Mouse (Mus musculus): ENCODE measurements at regions not wholly inside any gene's neighbourhood (a gene's known extent, or its start where the extent isn't known, plus 50 kb on each side); places are given as distances from the start of the nearest gene placed in this dataset.

DNA sequence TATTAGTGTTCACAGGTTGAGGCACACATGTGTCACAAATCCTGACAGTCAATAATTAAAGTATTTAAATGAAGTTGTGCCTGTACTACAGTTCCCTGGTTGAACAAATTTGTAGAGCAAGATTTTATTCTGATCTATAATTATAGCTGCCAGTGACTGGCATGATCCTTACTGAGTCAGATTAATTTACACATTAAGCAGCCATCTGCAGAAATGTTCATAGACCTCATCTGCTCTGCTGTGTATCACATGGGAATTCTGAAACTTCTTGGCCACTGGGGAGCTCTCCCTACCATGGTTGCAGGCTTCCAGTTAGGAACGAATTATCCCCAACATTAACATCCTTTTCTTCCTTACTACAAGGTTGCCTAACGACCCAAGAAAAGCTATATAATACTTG lies 255.6 kb upstream of the Adgrl4 start:
- DNase-seq = no peak

DNA sequence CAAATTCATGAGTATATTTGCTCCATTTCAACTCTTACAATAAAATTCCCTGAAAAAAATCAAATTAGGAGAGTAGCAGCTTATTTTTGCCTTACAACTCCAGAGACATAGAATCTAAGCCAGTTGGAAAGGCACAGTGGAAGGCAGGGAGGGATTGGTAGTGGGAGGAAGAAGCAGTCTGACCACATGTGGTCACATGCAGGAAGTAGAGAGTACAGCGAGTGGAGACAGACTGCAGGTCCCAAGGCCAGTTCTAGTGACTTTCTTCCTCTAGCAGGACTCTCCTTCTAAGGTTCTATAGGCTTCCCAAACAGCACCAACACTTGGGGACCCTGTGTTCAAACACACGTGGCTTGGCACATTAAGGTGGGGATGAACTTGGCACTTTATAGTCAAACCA lies 245.6 kb upstream of the Adgrl4 start:
- no peak for DNase-seq

DNA sequence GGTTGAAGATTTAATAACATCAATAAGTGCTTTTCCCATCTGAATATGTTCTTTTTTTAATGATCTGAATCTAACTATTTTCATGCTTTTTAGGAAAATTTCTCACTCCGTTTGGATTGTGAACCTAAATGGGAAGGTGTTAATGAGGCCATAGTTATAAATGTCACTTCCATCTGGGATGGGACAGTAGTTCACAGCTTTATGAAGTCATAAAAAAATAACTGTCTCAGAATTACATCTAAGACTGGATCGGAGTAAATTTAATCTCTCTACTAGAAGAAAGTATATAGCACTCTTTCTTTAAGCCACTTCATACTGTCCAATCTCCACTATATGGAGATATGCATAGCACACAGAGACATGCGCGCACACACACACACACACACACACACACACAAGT lies 226.7 kb upstream of the Adgrl4 start:
- DNase-seq = no peak

DNA sequence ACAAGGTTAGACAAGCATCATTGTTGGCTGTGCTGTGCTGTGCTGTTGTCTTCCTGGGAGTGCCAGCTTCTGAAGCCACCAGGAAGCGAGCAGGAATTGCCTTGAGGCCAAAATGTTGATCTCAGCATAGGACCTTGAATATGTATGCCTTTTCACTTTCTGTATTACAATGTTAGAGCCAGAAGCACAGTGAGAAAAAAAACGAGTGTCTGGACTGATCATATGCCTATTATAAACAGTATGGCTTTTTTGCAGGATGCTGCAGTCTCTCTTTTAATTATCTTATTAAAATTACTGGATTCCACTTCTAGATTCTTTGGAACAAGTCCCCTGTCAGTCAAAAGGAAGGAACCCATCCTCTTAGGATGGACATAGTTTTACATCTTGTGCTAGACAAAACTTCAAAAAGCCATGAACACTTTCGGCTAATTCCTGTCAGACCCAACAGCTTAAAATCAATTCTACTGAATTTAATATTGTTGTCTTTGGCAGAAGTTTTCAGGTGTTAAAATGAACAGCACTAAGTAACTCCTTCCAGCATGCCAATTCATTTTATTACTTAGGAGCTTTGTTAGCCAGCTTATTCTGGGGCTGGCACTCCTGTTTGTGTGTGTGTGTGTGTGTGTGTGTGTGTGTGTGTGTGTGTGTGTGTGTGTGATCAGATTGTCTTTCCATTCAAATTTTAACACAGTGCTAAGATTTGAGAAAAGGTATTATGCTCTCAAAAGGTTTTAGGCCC lies 220.8 kb upstream of the Adgrl4 start:
- no peak for DNase-seq

DNA sequence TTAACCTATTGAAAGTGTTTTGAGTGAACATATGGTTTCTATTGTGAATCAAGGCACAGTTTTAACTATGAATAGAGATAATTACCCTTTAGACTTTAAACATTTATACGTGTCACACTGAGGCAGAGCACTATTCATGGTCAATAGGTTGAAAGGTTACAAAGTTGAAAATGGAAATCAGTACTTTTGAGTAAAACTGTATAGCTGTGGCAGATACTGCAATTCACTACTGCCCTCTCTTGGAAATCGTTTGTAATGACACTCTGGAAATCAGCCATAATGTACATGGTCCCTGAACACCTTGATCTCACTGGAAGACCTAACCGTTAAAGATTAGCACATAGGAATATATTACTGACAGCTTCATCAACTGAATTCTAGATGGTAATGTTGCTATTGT lies 215.3 kb upstream of the Adgrl4 start:
- DNase-seq = peak in 1 of 2 experiments; percentile 4

DNA sequence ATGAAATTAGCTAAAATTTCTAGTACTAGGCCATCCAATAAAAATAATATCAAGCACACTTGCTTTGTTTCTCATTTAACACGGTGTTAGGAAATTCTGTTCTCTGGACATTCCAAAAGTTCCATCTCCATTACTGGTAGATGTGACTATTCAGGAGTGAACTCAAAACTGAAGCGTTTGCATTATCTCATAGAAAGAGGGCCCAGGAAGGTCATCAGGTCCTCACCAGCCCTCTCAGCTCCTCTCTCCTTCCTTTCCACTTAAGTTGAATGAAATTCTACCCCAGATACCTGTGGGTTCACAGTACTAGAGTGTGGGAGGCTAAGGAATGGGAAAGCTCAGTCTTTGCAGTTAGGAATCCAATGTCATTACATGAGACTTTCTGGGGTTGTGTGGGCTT lies 185.2 kb upstream of the Adgrl4 start:
- DNase-seq = no peak

DNA sequence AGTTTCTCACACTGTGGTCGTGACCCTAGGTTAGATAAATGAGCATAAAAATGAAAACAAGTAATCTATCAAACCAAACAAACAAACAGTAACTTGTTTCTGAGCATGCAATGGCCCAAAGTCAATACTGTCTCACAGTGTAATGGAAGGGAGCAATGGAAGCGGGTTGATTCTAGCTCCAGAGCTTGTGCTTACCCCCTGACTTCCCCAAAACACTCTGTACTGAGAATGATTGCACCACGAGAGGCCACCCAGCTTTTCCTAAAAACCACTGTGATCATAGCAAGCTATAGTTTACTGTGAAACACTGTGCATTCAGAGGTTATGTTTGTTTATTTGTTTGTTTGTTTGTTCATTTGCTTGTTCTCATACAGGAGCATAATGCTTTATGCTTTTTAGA lies 174.9 kb upstream of the Adgrl4 start:
- no peak for DNase-seq

DNA sequence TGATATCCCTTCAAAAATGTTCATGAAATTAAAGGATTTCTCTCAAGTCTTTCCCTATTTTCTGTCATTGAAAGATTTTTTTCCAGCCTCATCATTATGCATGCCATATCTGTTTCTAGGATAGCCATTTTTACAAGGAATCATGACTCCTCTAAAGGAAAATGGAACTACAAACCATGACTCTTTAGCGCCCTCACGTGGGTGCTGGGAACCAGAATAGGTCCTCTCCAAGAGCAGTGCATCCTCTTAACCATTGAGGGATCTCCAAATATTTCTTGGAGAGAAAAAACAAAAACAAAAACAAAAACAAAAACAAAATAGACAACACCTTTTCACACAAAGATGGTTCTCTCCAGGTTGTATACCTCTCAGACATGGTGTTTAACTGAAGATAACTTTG lies 172.0 kb upstream of the Adgrl4 start:
- no peak for DNase-seq

DNA sequence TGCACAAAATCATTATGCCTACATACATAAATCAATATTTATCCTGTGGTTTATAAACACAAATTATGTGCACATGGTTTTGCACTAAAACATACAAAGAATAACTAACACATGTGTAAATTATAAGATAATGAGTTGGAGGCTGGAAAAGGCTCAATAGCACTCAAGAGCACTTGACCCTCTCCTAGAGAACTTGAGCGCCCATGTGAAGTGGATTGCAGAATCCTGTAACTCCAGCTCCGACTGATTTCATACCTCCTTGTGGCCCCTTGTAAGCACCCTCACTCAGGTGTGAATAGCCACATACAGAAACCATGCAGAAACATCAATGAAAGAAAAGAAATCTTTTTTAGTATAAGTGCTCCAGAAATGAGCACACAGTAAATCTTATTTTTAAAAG lies 168.2 kb upstream of the Adgrl4 start:
- DNase-seq = no peak

DNA sequence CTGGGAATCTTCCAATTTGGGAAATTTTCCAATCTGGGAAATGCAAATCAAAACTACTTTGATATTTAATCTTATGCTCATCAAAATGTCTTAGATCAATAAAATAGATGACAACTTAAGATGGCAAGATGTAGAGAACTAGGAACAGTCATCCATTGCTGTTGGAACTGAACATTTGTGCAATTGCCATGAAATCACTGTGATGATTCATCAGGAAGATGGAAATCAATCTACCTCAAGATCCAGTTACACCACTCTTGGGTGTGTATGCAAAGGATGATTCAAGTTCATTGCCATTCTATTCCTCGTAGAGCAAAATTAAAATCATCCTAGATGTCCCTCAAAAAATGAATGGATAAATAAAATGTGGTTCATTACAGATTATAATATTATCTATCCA lies 153.9 kb upstream of the Adgrl4 start:
- DNase-seq = no peak

DNA sequence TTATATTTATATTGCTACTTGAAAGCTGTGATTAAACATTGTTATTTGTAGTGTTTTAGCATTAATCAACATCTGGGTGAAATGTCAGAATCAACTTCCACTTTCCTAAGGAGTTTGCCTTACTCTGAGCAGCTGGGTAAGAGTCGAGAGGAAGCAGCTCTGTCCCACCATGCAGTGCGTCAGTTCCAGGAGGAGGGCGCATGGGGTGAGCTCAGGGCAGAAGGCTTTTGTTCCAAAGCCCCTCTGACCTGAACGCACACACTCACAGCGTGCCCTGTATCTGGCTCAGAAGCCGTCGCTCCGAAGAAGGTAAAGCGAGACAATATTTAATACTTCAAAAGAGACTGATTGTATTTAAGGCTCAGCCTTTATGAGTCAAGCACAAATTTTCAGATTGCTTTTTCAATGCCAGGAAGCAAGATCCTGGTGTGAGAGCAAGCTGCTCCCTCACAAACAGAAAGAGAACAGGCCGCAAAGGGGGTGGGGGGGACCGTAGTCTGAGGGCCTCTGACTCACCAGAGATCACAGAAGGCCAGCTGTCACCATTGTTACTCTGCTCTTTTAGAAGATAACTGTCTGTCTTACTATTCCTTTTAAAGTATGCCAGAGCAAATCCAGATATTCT lies 143.6 kb upstream of the Adgrl4 start:
- DNase-seq = peak; percentile 47 to 71

DNA sequence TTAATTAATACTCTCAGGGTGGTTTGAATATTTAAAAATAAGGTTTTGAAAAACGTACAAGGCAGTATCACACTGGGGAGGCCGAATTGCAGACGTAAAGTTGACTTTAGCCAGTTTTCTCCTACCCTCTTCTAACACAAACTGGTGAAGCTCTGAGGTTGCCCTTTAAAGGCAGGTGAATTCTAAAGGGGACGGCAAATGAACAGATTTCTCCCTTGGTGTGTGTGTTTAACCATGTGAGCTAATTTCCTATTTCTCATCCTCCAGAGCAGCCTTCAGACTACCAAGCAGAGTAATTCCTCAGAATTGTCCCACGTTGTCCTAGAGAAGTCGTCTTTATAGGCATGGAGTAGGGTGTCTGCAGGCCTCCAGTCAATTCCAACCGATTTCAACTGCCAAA lies 143.1 kb upstream of the Adgrl4 start:
- no peak for DNase-seq

DNA sequence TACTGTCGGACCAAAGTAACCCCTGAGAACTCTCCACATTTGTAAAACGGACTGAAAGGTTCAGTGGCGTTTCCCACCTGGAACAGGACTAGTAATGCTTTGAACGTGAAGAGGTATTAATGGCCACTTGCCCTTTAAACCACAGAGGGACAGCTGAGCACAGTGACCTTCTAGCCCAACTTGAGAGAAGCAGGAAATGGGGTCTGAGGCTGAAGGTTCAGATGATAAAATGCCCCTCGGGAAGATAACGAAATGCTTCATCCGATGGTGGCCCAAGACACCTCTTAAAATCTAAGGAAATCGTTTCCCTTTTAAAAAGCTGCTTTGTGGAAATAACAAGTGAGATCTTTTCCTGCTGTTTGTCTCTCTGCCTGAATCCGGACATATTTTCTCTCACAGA lies 142.7 kb upstream of the Adgrl4 start:
- DNase-seq = peak in 1 of 2 experiments; percentile 4

DNA sequence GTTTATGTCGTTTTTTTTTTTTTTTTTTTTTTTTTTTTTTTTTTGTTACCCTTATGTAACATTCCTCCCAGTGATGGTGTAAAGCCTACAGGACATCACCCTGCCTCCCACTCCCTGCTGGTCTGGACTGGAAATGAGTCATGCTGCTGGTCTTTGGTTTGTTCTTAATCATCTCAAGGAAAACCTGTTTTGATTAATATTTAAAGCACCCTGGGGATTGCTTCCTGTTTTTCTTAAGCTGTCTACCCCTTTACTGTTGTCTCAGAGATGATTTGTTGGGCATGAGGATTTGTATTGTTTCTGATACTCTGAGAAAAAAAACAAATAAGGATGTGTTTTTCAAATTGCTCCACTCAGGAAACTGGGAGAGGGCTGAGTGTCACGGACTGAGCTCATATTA lies 139.4 kb upstream of the Adgrl4 start:
- DNase-seq = peak; percentile 11 to 56

DNA sequence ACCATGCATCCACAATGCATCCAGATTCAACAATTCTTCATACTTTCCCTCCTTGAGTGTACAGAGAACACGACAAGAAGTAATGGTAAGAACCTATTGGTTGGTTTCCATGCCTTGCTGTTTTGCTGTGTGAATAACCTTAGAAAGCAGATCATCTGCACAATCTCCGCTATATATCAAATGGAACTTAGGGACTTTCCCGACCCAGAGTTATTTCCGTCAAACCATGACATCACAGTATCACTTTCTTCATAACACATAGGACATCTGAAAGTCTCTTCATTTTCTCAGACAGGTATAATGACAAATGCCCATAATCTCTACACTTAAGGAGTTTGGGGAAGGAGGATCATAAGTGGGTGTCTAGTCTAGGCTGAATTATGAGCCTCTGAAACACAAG lies 132.3 kb upstream of the Adgrl4 start:
- DNase-seq = no peak

DNA sequence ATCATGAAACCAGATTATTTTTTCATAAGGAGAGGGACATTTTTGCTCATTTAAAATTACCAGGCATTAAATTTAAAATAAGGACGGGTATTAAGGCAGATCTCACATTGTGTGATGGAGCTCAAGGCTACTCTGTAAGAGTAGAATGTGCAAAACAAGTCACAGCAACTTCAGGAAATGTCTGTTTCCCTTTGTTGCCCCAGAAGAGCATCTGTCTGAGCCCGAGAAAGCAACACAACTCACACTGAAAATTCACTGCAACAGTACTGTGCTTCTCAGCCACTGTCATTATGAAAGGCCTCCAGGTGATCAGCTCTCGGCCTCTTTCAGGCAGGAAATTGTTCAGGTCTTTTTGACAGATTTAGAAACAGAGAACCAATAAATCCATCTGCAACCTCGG lies 129.7 kb upstream of the Adgrl4 start:
- DNase-seq = no peak

DNA sequence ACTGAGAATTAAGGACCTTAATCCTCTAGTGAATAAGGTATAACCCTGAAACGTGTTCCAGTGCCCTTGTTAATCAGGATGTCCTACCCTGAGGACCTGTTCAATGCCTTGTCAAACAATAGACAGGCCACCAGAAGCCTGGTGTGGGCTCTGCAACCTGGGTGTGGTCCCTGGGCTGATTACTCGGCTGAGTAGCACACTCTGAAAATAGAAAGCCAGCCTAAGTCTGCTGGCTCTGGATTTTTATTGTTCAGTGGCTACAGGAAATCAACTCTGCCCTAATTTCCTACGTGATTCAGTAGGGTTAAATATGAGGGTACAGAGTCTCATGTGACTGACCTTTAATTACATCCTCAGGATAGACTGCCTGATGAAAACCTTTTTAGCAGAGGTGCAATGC lies 113.9 kb upstream of the Adgrl4 start:
- DNase-seq = peak; percentile 41 to 84

DNA sequence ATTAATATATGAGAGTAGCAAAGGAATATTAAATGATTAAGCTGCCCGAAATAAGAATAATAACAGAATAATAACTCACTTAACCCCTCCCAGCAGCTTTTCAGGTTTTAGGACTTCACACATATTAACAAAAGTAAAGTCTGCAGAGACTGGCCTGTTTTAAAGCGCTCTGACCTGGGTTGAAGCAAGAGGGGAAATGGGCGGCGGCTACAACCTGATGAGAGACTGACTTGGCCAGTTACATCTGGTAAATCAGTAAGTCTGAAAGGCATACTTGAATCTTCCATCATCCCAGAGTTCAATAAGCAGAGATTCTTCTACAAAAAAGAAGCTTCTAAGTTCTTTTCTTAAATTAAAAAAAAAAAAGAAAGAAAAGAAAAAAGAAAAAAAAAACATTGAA lies 107.9 kb upstream of the Adgrl4 start:
- DNase-seq = peak; percentile 17 to 58

DNA sequence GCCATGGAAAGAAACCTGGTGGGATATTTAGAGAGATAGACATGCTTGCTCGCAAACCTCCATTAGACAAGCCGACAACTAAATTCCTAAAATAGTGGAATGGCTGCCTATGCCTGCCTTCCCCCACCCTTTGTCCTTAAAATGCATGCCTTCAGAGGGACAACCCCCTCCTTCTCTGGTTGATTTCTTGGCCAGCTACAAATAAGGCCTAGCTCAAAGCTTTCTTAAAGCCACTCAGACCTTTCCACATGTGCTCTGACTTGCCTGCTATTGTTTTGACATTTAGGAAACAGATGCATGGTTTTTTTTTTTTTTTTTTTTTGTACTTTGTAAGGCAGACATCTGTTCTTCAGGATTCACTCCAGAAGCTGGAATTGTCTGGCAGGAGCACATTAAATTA lies 105.8 kb upstream of the Adgrl4 start:
- peak in 1 of 2 experiments; percentile 17 for DNase-seq

DNA sequence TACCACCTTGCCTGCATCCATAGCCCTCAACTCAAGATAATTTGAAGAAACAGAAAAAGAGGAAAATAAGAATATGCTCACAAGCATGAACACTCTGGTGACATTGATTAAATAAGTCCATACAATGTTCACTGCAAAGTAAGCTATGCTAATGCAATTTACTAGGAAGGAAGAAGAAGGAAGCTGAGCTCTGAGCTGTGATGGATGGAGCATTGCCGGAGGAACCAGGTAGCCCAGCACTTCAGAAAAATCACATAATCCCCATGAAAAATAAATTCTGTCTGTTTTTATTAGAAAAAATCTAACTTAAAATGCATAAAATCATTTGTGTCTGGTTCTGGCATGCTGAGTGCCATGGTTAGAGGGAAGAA lies 105.4 kb upstream of the Adgrl4 start:
- no peak for DNase-seq

DNA sequence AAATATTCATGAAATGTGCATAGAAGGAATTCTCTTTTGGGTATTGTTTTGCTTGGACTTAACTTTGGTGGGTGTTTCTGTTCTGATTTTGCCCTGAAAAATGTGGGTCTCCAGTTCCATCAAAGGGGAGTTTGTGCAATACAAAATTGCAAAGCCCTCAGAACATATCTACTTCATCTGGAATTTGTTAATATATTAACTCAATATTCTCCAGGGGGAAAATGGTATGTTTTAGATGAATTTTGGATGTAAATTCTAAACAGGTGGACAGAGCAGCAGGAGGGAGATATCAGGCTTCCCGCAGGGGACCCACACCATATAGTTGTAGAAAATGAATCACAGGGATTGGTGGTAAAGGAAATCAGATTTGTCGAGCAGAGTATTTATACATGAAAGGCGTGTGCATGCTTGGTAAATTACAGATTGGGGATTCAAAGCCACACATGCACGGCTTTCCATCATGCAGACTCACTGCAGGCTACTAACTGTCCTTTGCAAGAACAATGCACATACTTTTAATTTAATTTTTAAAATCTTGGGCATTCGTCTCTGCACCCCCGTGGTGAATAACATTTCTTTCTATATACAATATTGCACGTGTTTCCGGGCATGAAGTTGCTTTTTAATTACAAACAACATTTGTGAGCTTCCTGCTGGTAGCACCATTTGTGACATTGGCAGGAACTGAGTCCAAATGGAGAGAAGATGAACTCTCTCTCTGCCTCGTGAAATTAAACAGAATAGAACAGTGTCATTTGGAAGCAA lies 104.8 kb upstream of the Adgrl4 start:
- DNase-seq = no peak

DNA sequence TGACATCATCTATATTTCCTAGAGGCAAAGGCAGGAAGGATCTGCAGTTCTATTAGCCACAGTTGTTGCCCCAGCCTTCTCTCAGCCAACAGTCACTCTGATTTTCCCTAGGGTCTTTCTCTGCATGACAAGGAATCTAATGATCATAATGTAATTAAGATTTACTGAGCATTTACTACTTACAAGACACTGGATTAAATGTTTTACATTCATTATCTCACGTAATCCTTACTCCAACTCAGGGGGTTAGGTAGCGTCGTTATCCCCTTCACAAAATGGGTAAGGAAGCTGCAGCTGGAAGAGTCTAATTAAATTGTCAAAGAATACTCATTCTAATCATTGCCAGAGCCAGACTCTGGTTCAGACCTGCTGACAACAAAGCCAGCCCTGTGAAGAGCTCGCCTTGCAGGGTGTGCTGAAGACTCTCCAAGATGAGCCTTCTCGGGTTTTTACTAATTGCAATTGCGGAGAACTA lies 103.8 kb upstream of the Adgrl4 start:
- DNase-seq = no peak

DNA sequence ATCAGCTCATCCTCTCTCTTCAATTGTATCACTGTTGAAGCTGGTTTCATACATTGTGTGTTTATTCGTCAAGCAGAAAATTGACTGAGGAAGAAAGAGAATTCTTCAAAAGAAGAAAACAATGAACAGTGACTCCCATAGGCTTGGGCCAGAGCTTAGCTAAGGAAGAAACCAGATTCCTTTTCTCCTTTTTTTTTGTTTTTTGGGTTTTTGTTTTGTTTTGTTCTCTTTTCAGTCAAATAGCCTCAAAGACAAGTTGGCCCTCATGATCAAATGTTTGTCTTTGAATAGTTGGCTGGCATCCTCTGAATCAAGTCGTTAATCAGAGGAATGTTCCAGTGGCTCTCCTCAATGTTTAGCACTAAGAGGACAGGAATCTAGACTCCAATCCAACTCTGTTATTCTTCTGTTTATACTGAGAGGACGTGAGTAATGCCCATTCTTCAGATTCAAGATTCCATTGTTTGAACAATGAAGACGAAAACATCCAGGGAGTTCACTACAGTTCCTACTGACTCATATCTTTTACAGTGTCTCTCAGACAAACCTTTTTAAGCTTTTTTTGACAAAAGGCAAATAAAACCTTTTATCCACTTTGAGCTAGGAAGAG lies 86.1 kb upstream of the Adgrl4 start:
- no peak for DNase-seq

Measured in heart, adult 18-20 months (tissue).